Mouse (Mus musculus) urinary bladder, adult 18-20 months (tissue): ENCODE data around the gene Rab25.

Source experiments
- DNase-seq, 2 experiments: peaks; one replicate each; pipeline ENCODE4 v3.0.0; 2022; ENCODE audit warnings: low spot score in 2 of 2, mixed read lengths in 2 of 2

Gene Rab25

DNA sequence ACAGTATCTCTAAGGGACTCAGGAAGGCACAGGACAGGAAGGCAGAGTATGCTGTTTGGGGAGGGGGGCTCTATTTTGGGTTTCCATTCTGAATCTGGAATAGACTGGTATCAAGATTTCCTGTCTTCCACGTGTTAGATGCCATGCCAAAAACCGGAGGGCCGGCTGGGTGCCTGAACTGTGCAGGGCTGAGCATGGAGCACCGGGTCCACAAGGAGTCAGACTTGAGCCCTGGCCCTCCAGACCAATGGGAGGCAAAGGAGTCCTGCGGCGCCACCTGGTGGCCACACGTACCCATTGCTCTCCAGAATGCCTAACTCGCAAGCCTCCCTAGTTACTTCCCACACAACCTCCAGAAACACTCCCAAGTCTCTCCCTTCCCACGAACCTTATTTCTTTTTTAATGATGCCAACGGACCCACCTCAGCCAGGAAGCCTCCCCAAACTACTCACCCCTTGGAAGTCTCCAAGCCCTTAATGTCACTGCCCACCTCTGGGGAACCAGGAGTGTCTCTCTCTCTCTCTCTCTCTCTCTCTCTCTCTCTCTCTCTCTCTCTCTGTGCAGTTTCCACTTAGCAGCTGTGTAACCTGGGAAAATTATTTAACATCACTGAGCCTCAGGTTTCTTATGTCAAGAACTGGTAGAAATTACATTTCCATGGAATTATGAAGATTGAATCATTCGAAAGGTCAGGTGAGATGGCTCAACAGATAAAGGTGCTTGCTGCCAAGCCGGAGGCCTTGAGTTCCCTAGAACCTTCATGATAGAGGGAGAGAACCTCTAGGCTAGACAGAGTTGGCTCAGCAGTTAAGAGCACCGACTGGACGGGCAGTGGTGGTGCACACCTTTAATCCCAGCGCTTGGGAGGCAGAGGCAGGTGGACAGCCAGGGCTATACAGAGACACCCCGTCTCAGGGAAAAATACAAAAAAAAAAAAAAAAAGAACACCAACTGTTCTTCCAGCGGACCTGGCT, 21.7 kb downstream of the Rab25 start:
- DNase-seq: peak; percentile 61 to 76

DNA sequence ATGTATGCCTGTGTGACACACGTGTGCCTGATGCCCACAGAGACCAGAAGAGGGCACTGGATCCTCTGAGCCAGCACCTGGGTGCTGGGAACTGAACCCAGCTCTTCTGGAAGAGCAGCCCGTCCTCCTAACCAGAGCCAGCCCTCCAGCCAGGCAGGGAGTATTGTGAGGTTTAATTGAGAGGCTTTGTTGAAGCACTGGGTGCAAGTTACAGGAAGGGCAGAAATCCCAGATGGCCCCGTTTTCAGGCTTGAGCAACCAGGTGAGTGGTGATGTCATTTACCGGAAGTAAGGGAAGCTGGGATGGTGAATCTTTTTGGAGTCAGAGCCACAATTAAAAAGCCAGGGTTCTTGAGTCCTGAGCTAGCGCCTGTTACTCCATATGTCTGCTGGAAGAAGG, 23.1 kb downstream of the Rab25 start:
- DNase-seq: no peak

DNA sequence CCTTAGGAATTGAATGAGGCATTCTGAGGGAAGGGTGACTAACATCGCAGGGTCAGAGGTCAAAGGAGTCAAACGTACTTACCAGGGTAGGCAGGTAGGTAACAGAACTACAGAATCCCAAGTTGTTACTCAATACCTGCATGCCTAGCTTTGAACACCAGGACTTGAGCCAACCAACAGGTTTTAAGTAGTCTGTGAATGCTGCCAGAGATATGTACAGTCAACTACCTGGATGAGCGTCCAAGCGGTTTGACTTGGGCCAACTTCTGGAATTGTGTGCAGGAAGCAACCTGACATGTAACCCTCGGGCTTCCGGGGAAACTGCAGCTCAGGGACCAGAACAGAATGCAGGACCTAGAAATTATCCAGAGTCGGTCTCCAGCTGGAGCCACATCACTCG, 25.1 kb downstream of the Rab25 start:
- DNase-seq: no peak

DNA sequence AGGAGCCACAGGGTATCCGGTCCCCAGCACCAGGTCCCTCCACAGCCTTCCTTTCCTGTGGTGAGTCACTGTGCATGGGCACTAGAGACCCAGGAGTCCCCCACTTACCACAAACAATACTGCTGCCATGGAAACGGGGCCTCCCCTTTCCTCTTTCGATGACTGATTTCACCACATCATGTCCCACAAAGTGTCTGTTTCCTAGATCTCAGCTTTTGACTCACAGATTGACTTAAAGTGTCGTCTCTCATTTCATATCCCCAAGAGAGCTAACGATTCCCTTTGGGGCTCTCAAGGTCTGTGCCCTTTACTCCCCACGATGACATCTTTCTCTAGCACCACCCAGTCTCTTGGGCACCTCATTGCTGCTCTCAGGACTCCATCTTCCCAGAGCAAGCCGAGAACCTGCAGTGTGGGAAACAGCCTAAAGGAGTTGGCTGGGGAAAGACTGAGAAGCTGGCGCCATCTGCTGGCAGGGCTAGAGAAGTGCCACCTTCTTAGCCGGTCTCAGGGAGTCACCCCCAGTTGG, 26.2 kb downstream of the Rab25 start:
- DNase-seq: peak in 1 of 2 experiments; percentile 70

DNA sequence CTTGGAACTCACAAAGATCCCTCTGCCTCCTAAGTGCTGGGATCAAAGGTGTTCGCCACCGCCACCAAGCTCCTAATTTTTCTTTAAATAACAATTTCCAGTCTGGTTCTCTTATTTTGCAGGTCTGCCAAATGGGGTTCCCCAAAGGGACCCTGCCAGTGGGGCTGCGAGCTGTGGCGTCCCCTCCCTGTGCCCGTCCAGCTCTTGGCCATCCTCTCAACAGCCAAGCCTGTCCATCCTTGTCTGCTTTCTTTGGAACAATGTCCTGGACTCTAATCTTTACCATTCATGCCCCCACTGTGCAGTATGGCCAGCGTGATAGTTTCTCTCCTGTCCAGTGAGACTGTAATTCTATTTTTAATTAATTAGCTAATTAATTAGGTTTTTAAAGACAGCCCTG, 26.9 kb downstream of the Rab25 start:
- DNase-seq: no peak

DNA sequence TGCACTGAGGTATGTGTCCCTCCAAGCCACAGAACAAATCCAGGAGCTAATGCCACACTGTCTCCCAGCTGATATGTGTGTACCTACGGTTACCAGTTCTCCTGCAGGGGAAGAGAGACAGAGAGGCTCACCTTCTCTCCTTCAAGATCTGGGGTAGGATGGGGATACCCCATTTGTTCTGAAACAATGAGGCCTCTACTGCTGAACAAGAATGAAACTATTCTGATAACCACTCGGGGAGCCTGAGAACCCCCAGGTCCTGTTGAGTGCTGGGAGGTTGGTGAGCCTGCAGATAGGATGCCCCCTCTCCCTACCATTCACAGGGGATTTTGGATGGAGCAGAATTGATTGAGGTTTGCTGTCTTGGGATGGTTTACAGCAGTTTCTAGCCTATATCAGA, 28.0 kb downstream of the Rab25 start:
- no peak for DNase-seq

DNA sequence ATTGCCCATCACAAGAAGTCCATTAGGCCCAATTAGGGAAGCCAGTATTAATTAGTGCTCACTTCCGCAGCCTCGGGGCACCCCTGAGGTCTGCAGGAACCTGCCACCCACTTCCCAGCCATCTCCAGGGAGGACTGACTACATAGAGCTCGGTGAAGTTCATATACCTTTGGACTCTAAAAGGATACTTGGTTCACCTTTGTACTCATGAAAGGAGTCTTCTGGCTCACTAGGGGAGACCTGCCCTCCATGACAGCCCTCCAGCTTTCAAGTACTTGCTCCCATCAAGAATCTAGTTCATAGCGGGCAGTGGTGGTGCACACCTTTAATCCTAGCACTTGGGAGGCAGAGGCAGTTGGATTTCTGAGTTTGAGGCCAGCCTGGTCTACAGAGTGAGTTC, 29.7 kb downstream of the Rab25 start:
- no peak for DNase-seq

DNA sequence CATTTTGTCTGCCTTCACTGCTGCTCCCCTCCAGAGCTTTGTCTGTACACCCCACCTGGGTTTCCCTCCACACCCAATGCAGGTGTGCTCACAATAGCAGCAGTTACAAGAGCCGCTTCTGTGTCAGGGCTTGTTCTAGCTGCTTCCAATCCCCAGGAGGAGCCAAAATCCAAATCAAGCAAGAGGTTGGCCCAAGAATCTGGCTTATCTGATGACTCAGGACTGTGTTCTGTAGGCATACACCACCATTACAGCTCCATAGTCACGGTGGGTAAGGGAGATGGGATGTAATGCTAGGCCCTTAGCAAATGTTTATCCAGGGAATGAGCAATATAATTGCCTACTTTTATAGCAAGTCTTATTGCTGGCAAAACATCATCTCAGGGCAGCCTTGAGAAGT, 31.7 kb downstream of the Rab25 start:
- no peak for DNase-seq

DNA sequence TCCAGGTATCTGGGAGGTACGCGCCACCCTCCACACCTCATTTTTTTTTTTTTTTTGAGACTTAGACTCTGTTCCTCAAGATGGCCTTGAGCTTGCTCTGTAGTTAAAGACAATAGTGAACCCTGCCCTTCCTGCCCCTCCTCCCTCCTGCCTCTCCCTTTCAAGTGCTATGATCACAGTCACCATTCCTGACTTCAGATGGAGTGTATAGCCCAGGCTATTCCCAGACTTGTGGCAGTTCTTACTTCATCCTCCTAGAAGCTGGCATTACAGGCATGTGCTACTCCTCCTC, 33.1 kb downstream of the Rab25 start:
- DNase-seq: no peak

DNA sequence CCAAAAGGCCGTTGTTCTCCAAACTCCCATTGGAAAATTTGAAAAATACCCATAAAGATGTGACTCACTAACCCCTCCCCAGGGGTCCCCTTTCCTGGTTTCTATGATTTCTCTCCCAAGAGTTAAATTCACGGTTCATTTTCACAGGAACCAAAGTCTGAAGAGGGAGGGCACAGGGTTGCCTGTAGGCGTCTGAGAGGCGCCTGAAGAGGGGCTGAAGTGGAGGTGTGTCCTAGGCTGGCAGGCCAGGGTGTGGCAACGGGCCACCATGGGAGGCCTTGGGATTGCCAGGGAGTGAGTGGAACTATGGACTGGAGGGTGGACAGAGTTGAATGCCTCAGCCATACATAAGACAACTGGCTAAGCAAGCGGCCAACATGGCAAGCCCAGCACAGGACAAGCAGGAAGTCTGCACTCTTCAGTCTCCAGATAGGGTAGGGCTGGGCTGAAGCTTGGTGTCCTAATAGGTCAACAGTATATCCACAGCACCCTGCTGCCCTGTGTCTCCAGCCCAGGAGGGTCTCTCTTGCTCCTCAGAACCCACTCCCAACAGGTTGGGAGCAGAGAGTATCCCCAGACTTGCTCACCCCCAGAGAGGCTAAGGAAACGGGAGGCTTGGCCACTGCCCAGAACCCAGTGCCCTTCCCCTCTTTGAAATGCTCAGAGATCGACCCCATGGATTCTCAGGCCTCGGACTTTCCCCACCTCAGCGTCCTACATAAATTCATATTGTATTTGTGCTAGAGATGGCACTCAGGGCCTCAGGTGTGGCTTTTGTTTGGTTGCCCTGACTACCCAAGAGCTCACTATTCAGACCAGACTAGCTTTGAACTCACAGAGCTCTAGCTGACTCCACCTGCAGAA, 33.6 kb downstream of the Rab25 start:
- DNase-seq: no peak

DNA sequence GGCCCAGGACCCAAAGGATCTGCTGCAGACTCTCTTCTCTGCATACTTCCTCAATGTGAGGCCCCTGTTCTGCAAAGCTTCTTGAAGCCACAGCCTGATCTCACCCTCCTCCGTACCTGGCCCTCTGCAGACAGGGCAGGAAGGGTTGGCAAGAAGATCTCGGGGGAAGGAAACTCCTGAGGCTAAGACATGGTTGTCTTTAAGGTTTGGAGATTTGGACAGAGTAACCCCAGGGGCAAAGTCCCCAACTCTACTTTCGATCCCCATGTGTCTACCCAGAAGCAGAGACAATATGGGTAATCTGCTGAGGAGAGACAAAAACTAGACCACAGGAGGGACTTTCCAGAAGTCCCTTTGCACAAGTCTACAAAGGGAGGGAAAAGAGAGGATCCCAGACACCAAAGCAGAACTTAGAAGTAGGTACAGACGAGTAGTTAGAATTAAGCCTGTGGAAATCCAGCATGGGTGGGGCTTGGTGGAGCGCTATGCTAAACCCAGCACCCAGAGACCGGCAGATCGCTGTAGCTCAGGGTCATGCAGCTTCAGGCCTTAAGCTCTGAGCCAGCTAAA, 34.5 kb downstream of the Rab25 start:
- no peak for DNase-seq

DNA sequence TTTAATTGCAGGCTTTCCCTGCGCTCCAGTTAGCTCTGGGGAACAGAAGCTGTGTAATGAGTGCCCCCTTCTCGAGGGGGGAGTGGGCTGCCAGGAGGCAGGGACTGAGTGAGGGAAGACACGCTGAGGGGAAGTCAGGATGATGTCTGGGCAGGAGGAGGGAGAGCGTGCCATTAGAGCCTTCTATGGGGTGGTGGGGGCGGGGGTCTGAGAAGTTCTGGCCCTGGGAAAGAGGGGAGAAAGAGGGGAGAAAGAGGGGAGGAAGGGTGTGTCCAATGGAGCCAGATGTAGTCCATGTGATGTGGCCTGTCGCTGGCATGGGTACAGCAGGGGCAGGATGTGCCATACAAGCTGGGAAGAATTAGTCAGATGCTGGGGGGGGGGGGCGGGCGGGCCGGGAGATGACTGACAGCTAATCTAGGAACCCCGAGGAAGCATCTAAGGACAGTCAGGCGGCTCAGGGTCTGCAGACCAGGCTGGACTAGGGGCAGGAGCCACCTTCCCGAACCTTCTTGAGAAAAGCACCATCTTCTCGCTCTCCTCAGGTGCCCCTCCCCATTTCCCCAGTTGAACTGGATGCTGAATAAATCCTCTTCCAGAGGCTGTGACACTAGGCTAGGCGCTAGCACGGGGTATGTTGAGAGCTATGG, 35.1 kb downstream of the Rab25 start:
- no peak for DNase-seq

DNA sequence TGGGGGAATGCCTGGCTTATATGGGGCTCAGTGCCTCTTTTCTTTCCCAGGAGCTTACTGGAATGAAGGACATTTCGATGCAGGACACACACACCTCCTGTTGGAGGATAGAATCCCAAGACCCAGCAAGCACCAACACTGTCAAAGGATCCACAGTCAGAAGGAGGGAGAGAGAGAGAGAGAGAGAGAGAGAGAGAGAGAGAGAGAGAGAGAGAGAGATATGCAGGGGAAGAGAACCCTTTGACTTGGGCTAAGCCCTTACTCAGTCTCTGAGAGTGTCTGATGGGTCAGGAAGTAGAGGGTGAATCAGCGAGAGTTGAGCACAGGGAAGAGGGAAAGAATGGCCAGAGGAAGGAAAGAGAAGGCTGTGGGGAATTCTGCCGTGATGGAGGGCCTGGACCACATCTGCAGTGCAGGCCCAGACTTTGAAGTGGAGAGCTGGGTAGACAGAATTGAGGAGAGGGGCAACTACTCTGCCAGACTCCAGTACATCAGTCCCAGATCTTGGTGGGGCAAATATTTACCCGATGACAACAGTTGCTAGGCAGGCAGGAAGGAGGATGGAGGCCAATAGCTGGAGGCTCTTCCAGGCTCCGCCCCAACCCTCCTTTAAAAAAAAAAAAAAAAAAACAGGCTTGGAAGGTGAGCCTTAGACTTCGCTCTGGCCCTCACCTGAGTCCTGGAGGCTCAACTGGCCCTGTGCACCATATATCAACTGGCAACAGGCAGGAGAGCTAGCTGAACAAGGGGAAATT, 35.8 kb downstream of the Rab25 start:
- no peak for DNase-seq

DNA sequence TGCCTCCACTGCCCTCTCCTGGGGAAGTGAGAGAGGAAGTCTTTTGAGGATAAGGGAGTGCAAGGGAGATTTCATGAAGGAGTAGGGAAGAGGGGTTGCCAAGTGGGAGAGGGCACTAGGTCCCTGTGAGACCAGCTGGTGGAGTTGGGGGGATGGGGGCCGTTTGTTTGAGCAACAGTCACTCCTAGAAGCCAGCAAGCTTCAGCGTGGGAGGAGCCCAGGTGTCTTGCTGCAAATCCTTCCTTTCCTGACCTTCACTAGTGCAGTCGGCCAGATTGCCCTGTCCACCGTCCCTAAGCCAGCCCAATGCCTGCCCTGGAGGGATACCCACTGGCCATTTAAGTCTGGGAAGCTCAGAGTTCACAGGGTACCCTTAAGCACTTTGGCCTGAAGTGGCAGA, 36.5 kb downstream of the Rab25 start:
- DNase-seq: no peak

DNA sequence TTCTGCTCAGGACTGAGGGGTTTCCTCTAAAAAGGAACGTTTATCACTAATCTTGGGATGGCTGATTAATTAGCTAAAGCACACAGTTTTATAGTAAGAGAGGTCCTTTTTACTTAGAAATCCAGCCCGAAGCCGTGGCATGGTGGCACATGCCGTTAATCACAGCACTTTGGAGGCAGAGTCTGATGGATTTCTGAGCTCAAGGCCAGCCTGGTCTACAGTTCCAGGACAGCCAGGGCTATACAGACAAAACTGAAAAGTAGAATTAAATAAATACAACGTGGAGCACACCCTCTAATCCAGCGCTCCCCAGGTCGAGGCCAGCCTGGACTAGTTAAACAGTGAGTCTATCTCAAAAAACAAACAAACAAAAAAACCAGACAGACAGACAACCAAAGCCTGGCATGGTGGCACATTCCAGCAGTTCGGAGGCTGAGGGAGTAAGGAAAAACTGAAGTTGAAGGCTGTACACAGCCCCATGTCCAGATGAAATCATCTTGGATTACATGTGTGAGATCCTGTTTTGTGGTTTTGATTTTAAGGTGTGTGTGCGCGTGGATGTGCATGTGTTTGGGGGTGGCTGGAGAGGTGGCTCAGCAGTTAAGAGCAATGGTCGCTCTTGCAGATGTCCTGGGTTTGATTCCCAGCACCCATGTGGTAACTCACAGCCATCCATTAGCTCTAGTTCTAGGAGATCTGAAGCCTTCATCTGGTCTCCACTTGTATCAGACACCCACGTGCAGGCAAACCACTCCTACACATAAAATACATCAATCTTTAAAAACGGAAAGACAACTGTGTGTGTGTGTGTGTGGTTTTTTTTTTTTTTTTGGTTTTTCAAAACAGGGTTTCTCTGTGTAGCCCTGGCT, 37.4 kb downstream of the Rab25 start:
- DNase-seq: no peak

DNA sequence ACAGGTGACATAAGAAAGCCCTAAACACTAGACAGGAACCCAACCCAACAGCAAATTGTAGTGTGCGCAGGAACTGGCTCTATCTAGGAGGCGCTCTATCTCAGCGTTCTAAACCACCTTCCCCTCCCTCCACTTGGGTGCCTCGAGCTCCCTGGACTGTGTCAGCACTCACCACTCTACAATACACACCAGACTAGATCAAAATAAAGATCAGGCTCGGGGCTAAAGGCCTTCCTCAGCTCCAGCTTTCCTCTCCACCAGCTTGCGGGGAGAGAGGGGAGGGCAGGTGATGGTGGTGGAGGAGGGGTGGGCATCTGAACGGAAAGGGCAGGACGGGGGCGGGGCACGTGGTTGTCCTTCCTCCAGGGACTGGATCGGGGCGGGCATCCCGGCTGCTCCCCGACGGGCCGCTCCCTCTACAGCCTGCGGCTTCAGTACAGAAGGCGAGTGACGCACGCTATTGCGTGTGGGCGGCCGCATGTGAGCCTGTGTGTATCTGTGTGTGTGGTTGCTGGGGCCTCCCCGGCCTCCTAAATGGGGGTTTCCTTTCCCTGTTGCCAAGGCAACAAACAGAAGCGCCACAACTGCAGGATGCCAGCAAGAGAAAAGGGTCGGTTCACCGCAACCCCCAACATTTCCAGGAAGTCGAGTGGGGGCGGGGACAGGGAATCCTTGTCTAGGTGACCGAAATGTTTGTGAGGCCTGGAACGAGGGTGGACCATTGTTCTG, 38.2 kb downstream of the Rab25 start, which contains the start of gene Lmna:
Gene Lmna (minus strand): TSS at position 265 of the 729 bp plus-strand sequence.
- peak; percentile 80 to 94 for DNase-seq

DNA sequence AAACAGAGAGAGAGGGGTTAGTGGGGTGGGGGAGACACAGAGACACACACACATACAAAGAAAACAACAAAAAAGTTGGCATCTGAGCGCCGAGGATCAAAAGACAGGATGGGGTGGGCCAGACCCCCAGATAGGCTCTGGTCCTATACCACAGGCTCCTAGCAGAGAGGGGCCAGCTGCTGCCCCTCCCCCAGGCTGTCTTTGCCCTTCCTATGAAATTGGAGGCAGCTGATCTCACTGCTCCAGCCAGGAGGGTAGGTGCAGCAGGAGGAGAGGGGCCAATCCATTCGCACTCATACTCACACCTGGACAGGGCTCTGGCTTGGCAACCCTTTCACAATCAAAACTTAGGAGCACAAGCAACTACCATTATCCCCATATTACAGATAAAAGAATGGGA, 38.9 kb downstream of the Rab25 start:
- no peak for DNase-seq

DNA sequence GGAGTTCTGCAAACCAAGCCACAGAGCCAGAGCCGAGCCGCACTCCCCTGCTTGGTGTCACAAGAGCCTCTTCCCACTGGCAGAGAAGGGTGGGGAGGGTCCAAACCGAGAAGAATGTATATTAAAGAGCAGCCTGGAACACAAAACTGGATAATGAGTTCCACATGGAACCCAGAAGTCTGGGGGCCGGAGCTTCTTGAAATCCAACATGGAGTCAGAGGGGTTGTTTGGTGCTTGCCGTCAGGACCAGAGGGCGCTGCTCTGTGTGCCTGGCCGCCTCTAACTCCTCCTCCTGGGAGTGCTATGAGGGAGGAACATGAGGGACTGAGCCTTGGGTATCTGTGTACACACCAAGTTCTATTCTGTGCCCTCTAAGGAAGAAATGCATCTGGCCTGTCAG, 42.3 kb downstream of the Rab25 start:
- no peak for DNase-seq

DNA sequence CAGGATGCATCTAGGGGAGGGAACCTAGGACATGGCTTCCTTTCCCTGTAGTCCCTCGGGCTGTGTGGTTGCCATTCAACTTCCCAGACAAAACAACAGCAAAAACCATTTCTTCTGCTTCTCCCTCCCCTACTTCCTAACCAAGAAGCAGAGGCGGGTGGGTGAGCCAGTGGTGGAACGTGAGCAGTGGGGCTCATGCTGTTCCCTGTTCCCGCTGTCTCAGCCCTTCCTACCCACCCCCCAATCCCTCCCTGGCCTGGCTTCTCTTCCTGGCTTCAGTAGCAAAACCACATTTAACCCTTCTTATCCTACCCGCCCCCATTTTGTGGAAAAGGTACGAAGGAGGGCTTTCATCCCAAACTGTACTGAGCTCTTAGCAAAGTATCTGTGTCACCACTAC, 43.0 kb downstream of the Rab25 start:
- DNase-seq: no peak
